Mouse (Mus musculus): ENCODE data around the gene Rab11fip3. TPM values are rescaled to one million over a fixed set of nuclear protein-coding genes. Genes with fewer than 3 reads are reported as not detected.
"Not testable (repeated sequence)": the region's sequence is repeated elsewhere in the genome, so short reads cannot be mapped to it uniquely, and the experiment has no call there.

Gene Rab11fip3
- polyA plus RNA-seq, 1 experiment from 2014 or later: 13.7 TPM

DNA sequence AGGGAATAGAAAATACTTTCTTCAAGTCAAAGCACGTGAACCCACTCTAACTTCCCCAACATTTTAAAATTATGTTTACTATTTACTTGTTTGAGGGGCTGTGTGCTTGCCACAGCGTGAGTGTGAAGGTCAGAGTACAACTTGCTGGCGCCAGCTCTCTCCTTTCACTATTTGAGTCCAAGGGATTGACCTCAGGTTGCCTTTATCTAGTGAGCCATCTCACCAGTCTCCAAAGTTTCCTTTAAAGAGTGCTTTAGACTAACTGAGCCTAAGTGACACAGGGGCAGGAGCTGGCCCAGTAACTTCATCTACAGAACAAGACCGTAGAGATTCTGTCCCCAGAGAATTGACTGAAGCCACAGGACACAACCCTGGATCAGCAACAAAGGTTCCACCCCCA, 17.3 kb downstream of the Rab11fip3 start:
- H3K9ac ChIP-seq (ENCODE audit: low read length): no peak overlapping the region
- no peak for DNase-seq (ENCODE audit: low spot score)
- no peak for ATAC-seq (replicated peaks; ENCODE audit: low FRiP score, low TSS enrichment, low read depth)
- no peak overlapping the region for H3K4me2 ChIP-seq (ENCODE audit: low read length)
- 89% methylated on average over 4 of the region's 4 CpGs for WGBS
- H3K27me3 ChIP-seq (replicated peaks; ENCODE audit: control insufficient read depth, insufficient read depth, low read length): no peaks in the 10 kb centered on the region
- H3K27ac ChIP-seq (ENCODE audit: low read depth): no peak overlapping the region
- H3K4me3 ChIP-seq (ENCODE audit: low read depth, low read length): no peak overlapping the region
- no peaks in the 10 kb centered on the region for H3K4me1 ChIP-seq (replicated peaks; ENCODE audit: control insufficient read depth, insufficient read depth, low read length)
- no peaks in the 10 kb centered on the region for H3K36me3 ChIP-seq (ENCODE audit: control insufficient read depth, insufficient read depth, low read length)
- H3K9me3 ChIP-seq (ENCODE audit: control insufficient read depth, low read length): no peaks in the 10 kb centered on the region

DNA sequence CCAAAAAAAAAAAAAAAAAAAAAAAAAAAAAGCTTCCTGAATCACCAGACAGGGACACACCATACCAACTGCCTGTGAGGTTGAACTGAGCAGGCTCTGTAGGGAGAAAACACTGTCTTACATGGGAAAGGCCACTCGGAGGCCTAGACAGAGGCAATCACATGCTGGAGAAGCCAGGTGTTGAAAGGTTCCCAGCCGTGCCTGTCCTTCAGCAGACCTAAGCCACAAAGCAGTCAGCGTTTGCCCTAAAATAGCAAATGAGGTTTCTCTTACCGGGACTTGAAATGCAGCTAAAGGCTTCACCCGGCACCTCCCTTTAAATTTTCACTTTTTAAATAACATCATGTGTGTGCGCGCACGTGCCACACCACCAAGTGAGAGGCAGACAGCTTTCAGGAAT, 21.2 kb downstream of the Rab11fip3 start:
- no peaks in the 10 kb centered on the region for H3K4me1 ChIP-seq (replicated peaks; ENCODE audit: control insufficient read depth, insufficient read depth, low read length)
- H3K4me3 ChIP-seq (ENCODE audit: low read depth, low read length): no peak overlapping the region
- no peak overlapping the region for H3K4me2 ChIP-seq (ENCODE audit: low read length)
- no peaks in the 10 kb centered on the region for H3K36me3 ChIP-seq (ENCODE audit: control insufficient read depth, insufficient read depth, low read length)
- ATAC-seq (replicated peaks; ENCODE audit: low FRiP score, low TSS enrichment, low read depth) (no peak), DNase-seq (ENCODE audit: low spot score) (no peak)
- H3K27me3 ChIP-seq (replicated peaks; ENCODE audit: control insufficient read depth, insufficient read depth, low read length): no peaks in the 10 kb centered on the region
- no peaks in the 10 kb centered on the region for H3K9me3 ChIP-seq (ENCODE audit: control insufficient read depth, low read length)
- H3K9ac ChIP-seq (ENCODE audit: low read length): no peak overlapping the region
- H3K27ac ChIP-seq (ENCODE audit: low read depth): no peak overlapping the region
- WGBS: 91% methylated on average over 8 of the region's 8 CpGs

DNA sequence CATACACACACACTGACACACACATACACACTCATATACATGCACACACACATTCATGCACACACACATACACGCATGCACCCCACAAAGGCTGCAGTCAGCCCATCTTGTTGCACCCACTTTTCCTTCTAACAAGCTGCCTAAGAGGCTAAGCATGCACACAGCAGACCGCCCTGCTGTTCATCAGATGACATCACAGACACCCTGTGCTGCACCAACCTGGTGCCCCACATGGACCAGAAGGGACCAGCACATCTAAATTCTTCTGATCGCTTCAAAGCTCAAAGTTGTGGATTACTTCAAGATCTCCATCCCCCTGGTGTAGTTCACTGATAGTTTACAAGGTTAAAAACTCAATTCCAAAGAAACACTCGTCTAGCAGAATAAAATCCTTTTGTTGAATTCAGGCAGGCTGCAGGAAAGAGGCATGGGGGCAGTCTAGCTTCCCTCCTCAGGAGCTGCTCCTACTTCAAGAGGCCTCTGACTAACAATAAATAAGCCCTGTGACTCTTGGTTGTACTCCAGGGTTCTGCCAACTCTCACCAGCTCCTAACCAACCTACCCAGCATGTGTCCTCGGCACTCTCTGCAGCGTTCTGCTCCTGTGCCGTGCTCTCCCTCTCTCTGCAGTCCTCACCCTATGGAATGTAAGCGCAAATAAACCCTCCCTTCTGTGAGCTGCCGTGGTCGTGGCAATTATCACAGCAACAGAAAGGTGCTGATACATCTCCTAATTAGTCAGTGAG, 22.9 kb downstream of the Rab11fip3 start:
- Histone ChIP-seq H3K9ac (ENCODE audit: low read length) (no peak overlapping the region), H3K36me3 (ENCODE audit: control insufficient read depth, insufficient read depth, low read length) (no peaks in the 10 kb centered on the region), H3K4me1 (replicated peaks; ENCODE audit: control insufficient read depth, insufficient read depth, low read length) (no peaks in the 10 kb centered on the region), H3K4me3 (ENCODE audit: low read depth, low read length) (no peak overlapping the region), H3K27me3 (replicated peaks; ENCODE audit: control insufficient read depth, insufficient read depth, low read length) (no peaks in the 10 kb centered on the region), H3K4me2 (ENCODE audit: low read length) (no peak overlapping the region), H3K27ac (ENCODE audit: low read depth) (no peak overlapping the region), H3K9me3 (ENCODE audit: control insufficient read depth, low read length) (no peaks in the 10 kb centered on the region)
- ATAC-seq (replicated peaks; ENCODE audit: low FRiP score, low TSS enrichment, low read depth): no peak
- DNase-seq (ENCODE audit: low spot score): no peak
- 53% methylated on average over 10 of the region's 10 CpGs for WGBS

DNA sequence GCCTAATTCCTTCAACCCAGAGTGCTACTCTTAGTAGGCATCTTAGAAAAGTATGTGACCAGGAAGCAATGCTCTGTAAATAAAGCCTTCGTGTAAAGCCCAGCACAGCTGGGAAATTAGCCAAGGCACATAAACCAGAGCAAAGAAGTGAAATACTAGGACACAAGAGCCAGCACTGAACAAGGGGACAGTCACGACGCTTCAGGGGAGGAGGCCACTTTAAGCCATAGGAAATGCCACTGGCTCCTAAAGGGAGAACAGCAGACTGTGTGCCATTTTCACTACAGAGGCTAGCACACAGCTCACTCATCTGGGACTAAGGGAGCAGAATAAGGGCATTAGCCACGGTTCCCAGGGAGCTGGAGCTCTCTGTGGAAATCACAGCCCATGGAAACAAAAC, 24.1 kb downstream of the Rab11fip3 start:
- Histone ChIP-seq H3K9me3 (ENCODE audit: control insufficient read depth, low read length) (no peaks in the 10 kb centered on the region), H3K36me3 (ENCODE audit: control insufficient read depth, insufficient read depth, low read length) (no peaks in the 10 kb centered on the region), H3K4me1 (replicated peaks; ENCODE audit: control insufficient read depth, insufficient read depth, low read length) (no peaks in the 10 kb centered on the region), H3K9ac (ENCODE audit: low read length) (no peak overlapping the region), H3K27ac (ENCODE audit: low read depth) (no peak overlapping the region), H3K4me2 (ENCODE audit: low read length) (no peak overlapping the region), H3K27me3 (replicated peaks; ENCODE audit: control insufficient read depth, insufficient read depth, low read length) (no peaks in the 10 kb centered on the region), H3K4me3 (ENCODE audit: low read depth, low read length) (no peak overlapping the region)
- 67% methylated on average over 4 of the region's 4 CpGs for WGBS
- DNase-seq (ENCODE audit: low spot score) (no peak), ATAC-seq (replicated peaks; ENCODE audit: low FRiP score, low TSS enrichment, low read depth) (no peak)

DNA sequence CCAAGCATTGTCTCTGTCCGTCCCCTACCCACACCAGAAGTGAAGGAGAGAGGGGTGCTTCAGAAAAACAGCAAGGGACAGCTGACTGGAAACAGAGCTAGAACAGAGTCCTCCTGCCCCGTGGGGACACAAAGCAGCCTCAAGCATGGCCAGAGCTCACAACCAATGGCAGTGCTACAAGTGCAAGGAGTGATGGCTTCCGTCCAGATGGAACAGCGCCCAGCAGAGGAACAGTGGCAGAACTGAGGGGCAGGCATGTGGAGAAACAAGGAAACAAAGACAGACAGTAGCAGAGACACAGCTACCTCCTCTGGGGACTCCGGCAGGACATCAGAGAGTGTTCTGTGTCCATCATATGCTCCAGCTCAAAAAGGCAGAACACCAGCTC, 26.1 kb downstream of the Rab11fip3 start:
- no peak overlapping the region for H3K4me3 ChIP-seq (ENCODE audit: low read depth, low read length)
- DNase-seq (ENCODE audit: low spot score): no peak
- H3K9me3 ChIP-seq (ENCODE audit: control insufficient read depth, low read length): no peaks in the 10 kb centered on the region
- H3K9ac ChIP-seq (ENCODE audit: low read length): no peak overlapping the region
- 73% methylated on average over 5 of the region's 5 CpGs for WGBS
- H3K4me1 ChIP-seq (replicated peaks; ENCODE audit: control insufficient read depth, insufficient read depth, low read length): no peaks in the 10 kb centered on the region
- H3K27me3 ChIP-seq (replicated peaks; ENCODE audit: control insufficient read depth, insufficient read depth, low read length): no peaks in the 10 kb centered on the region
- ATAC-seq (replicated peaks; ENCODE audit: low FRiP score, low TSS enrichment, low read depth): no peak
- no peaks in the 10 kb centered on the region for H3K36me3 ChIP-seq (ENCODE audit: control insufficient read depth, insufficient read depth, low read length)
- H3K4me2 ChIP-seq (ENCODE audit: low read length): no peak overlapping the region
- no peak overlapping the region for H3K27ac ChIP-seq (ENCODE audit: low read depth)

DNA sequence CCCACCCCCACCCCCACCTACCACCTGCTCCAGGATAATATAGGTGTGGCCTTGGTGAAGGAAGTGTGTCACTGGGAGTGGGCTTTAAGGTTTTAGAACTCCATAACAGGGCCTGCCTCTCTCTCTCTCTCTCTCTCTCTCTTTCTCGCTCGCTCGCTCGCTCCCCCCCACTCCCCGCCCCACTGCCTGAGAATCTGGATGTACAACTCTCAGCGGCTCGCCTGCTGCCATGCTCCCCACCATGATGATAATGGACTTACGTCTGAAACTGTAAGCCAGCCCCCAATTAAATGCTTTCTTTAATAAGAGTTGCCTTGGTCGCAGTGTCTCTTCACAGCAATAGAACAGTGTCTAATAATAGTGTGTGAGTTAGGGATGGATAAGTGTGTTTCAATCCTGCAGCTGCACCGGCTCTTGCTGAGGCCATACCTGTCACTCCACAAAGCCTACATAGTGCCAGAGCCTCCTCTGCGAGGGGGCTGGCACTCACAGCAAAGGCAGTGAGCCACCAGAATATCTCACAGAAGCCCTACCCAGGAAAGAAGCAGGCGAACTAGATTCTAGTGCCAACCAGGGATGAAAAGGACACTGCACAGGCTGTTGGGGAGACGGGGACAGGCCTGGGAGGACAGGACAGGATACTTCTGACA, 26.6 kb downstream of the Rab11fip3 start:
- Histone ChIP-seq H3K4me3 (ENCODE audit: low read depth, low read length) (no peak overlapping the region), H3K27ac (ENCODE audit: low read depth) (no peak overlapping the region), H3K4me2 (ENCODE audit: low read length) (no peak overlapping the region), H3K27me3 (replicated peaks; ENCODE audit: control insufficient read depth, insufficient read depth, low read length) (no peaks in the 10 kb centered on the region), H3K36me3 (ENCODE audit: control insufficient read depth, insufficient read depth, low read length) (no peaks in the 10 kb centered on the region), H3K9ac (ENCODE audit: low read length) (no peak overlapping the region), H3K9me3 (ENCODE audit: control insufficient read depth, low read length) (no peaks in the 10 kb centered on the region), H3K4me1 (replicated peaks; ENCODE audit: control insufficient read depth, insufficient read depth, low read length) (no peaks in the 10 kb centered on the region)
- no peak for DNase-seq (ENCODE audit: low spot score)
- 82% methylated on average over 13 of the region's 13 CpGs for WGBS
- ATAC-seq (replicated peaks; ENCODE audit: low FRiP score, low TSS enrichment, low read depth): no peak

DNA sequence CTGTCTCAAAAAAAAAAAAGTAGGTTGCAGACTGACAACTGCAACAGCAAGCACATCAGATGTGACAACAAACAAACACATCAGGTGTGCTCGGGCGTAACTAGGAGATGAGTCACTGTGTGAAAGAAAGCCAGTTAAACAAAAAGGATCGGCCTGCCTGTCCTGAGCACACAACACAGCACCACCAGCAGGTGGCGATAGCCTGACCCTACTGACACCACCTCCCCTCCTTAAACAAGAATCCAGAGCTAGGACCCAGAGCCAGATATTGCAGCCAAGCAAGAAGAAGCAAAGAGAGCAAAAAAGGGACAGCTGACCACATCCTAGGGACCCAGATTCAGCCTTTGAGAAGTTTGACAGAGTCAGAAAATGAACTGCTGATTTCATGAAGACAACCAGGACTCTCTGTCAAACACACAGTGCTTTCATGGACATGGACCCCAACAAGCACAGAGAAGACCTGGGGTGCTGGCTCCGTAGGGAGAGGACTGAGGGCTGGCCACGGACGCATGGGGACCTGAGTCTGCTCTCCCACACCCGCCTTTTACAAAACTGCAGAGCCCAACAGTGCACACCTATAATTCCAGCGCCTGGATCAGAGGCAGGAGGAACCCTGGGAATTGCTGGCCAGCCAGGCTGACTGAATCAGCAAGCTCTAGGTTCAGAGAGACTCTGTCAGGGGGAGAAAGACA, 28.1 kb downstream of the Rab11fip3 start:
- DNase-seq (ENCODE audit: low spot score) (peak; percentile 78), ATAC-seq (replicated peaks; ENCODE audit: low FRiP score, low TSS enrichment, low read depth) (0 out of 2 replicates have a peak, but pooled peaks have one; percentile 53)
- 47% methylated on average over 9 of the region's 9 CpGs for WGBS

DNA sequence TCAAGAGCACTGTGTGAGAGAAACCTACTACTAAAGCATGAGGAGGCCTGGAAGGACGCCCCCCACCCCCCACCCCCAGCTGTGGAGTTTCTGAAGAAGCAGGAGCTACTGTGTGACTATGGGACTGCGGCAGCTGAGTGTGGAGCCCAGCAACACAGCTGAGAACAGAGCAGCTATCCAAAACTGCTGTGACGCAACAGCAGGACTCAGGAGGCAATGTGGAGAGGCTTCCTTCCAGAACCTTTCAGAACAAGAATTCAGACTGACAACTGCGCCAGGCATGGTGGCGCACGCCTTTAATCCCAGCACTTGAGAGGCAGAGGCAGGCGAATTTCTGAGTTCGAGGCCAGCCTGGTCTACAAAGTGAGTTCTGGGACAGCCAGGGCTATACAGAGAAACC, 28.6 kb downstream of the Rab11fip3 start:
- not testable (repeated sequence) for H3K4me2 ChIP-seq (ENCODE audit: low read length); ATAC-seq (replicated peaks; ENCODE audit: low FRiP score, low TSS enrichment, low read depth); H3K36me3 ChIP-seq (ENCODE audit: control insufficient read depth, insufficient read depth, low read length); H3K27me3 ChIP-seq (replicated peaks; ENCODE audit: control insufficient read depth, insufficient read depth, low read length); H3K9me3 ChIP-seq (ENCODE audit: control insufficient read depth, low read length); H3K9ac ChIP-seq (ENCODE audit: low read length); H3K27ac ChIP-seq (ENCODE audit: low read depth); H3K4me3 ChIP-seq (ENCODE audit: low read depth, low read length); H3K4me1 ChIP-seq (replicated peaks; ENCODE audit: control insufficient read depth, insufficient read depth, low read length); DNase-seq (ENCODE audit: low spot score)
- WGBS: 86% methylated on average over 8 of the region's 8 CpGs

More for the DNA sequence above, 28.1 kb downstream of the Rab11fip3 start:
- H3K36me3 ChIP-seq (ENCODE audit: control insufficient read depth, insufficient read depth, low read length): no peaks in the 10 kb centered on the region; the same call in 1 of the 2 replicates
- H3K27ac ChIP-seq (ENCODE audit: low read depth): no peak overlapping the region
- no peak overlapping the region for H3K4me2 ChIP-seq (ENCODE audit: low read length)
- no peaks in the 10 kb centered on the region for H3K4me1 ChIP-seq (replicated peaks; ENCODE audit: control insufficient read depth, insufficient read depth, low read length)
- H3K4me3 ChIP-seq (ENCODE audit: low read depth, low read length): no peak overlapping the region
- H3K27me3 ChIP-seq (replicated peaks; ENCODE audit: control insufficient read depth, insufficient read depth, low read length): no peaks in the 10 kb centered on the region
- H3K9ac ChIP-seq (ENCODE audit: low read length): no peak overlapping the region
- H3K9me3 ChIP-seq (ENCODE audit: control insufficient read depth, low read length): no peaks in the 10 kb centered on the region

All from intestine, embryonic 14.5 days (tissue).